Mouse (Mus musculus) forebrain, embryonic 11.5 days (tissue): ENCODE measurements at regions not wholly inside any gene's neighbourhood (a gene's known extent, or its start where the extent isn't known, plus 50 kb on each side); places are given as distances from the start of the nearest gene placed in this dataset.

Experiments
- ATAC-seq: fragments of 200-750 bp; cut with Nextera tagmentation; replicated peaks from 2 replicates; pipeline ENCODE4 v1.8.0; 2017; ENCODE audit warnings: moderate TSS enrichment; ENCODE audit not compliant: low FRiP score
- DNase-seq: peaks from one replicate; pipeline ENCODE4 v3.0.0-alpha.2; 2017; ENCODE audit warnings: low spot score
- H3K27ac ChIP-seq: fragments of 300-500 bp; sonication (generic); 2 replicates; pipeline ENCODE4 v1.5.1; 2014; ENCODE audit warnings: low read depth, low read length
- H3K27me3 ChIP-seq: fragments of 300-500 bp; sonication (generic); 2 replicates; pipeline ENCODE4 v1.6.1; 2014; ENCODE audit warnings: mild to moderate bottlenecking, low read length, mixed read lengths; ENCODE audit not compliant: control insufficient read depth, insufficient read depth
- H3K36me3 ChIP-seq: fragments of 300-500 bp; sonication (generic); 2 replicates; pipeline ENCODE4 v1.6.1; 2014; ENCODE audit warnings: mild to moderate bottlenecking, low read length, moderate library complexity, mixed read lengths; ENCODE audit not compliant: control insufficient read depth, insufficient read depth
- H3K4me1 ChIP-seq: fragments of 300-500 bp; sonication (generic); replicated peaks from 2 replicates; pipeline ENCODE4 v1.6.1; 2014; ENCODE audit warnings: low read length, mixed read lengths; ENCODE audit not compliant: control insufficient read depth, insufficient read depth
- H3K4me2 ChIP-seq: fragments of 300-500 bp; sonication (generic); 2 replicates; pipeline ENCODE4 v1.6.1; 2014; ENCODE audit warnings: low read depth, mild to moderate bottlenecking, low read length, moderate library complexity, mixed read lengths; ENCODE audit not compliant: severe bottlenecking
- H3K4me3 ChIP-seq: fragments of 300-500 bp; sonication (generic); 2 replicates; pipeline ENCODE4 v1.5.1; 2014; ENCODE audit warnings: low read depth, low read length
- H3K9ac ChIP-seq: fragments of 300-500 bp; sonication (generic); 2 replicates; pipeline ENCODE4 v1.6.1; 2014; ENCODE audit warnings: low read length
- H3K9me3 ChIP-seq: fragments of 300-500 bp; sonication (generic); 2 replicates; pipeline ENCODE4 v1.6.1; 2016; ENCODE audit warnings: low read length, mixed read lengths; ENCODE audit not compliant: control insufficient read depth
- WGBS: fragments of 180-500 bp; shearing (Covaris S2); extraction: QIAGEN DNeasy Blood & Tissue Kit; methylation state at CpG from one replicate; pipeline ENCODE4 v1.1.7; 2014; 5-methylcytosine and 5-hydroxymethylcytosine counted together

GRCm38 (mm10) chr14:25083847-25084246 is 375.1 kb upstream of the Zmiz1 start:
- H3K4me3 ChIP-seq, result no peak overlapping the region
- WGBS, result 90% methylated on average over 4 of the region's 4 CpGs
- DNase-seq, result no peak
- H3K9me3 ChIP-seq, result no peaks in the 10 kb centered on the region
- H3K27ac ChIP-seq, result no peak overlapping the region
- H3K9ac ChIP-seq, result no peak overlapping the region
- H3K4me1 ChIP-seq, result no peaks in the 10 kb centered on the region
- no peak for ATAC-seq
- H3K36me3 ChIP-seq, result no peaks in the 10 kb centered on the region
- no peak overlapping the region for H3K4me2 ChIP-seq
- no peaks in the 10 kb centered on the region for H3K27me3 ChIP-seq

DNA sequence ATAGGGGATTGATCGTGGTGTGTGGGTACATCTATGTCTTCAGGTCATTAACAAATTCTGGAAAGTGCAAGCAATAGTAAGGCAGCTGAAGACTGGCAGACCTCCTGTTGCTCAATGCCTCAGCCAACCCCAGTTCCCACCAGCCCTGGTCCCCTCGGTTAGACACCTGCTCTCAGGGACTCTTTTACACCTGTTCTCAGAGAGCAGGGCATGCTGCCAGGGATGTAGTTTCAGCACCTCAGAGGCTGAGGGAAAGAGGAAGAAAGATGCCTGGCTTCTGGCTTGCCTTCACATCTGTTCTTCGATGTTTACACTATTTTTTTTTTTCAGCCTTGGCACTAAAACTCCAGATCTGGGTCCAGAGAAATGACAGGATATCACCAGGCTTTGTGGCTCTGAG is 362.2 kb upstream of the Zmiz1 start:
- no peak overlapping the region for H3K9ac ChIP-seq
- WGBS, result 90% methylated on average over 3 of the region's 3 CpGs
- H3K27me3 ChIP-seq, result no peaks in the 10 kb centered on the region
- H3K4me1 ChIP-seq, result no peaks in the 10 kb centered on the region
- H3K9me3 ChIP-seq, result peaks cover 2% of the 10 kb centered on the region; the same call in 1 of the 2 replicates
- no peaks in the 10 kb centered on the region for H3K36me3 ChIP-seq
- ATAC-seq, result no peak
- no peak overlapping the region for H3K27ac ChIP-seq
- no peak overlapping the region for H3K4me2 ChIP-seq
- no peak for DNase-seq
- H3K4me3 ChIP-seq, result no peak overlapping the region

DNA sequence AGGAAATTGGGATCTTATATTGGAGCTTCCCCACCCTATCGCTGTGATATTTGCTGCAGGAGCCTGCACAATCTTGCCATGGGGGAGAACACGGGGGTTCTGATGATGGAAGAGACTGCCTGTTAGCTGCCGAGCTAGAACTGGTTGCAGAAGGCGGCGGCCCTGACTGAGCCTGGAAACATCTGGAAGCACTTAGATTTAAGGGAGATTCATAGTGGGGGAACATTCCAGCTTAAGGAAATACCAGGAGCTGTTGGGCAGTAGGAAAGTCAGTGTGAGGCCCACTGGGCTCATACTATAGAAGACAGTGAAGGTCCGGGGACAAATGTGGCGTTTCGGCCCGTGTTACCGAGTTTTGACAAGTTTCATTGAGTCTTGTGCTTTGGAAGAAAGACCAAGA is 353.6 kb upstream of the Zmiz1 start:
- H3K9me3 ChIP-seq, result no peaks in the 10 kb centered on the region
- no peak for ATAC-seq
- no peak overlapping the region for H3K4me3 ChIP-seq
- H3K27ac ChIP-seq, result no peak overlapping the region
- no peaks in the 10 kb centered on the region for H3K36me3 ChIP-seq
- 87% methylated on average over 10 of the region's 10 CpGs for WGBS
- no peak for DNase-seq
- no peaks in the 10 kb centered on the region for H3K27me3 ChIP-seq
- no peak overlapping the region for H3K4me2 ChIP-seq
- H3K4me1 ChIP-seq, result peaks cover 18% of the 10 kb centered on the region; the same call in 1 of the 2 replicates
- no peak overlapping the region for H3K9ac ChIP-seq

DNA sequence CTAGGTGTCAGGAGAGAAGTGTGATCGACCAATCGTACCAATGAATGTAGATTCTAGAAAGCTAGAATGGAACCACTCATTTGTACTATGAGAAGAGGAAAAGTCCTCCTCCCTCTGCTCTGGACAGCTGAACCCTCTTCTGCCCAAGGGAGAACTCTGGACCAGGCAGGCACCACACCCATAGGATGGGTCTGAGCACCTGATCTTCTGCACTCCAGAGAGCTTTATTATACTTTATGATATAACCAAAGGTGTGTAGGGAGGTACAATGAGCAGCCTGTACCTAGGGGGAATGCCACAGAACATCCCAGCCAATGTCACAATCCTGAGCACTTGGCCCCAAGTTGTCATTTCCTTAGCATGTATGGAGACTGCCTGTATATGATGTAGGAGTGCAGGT is 352.5 kb upstream of the Zmiz1 start:
- Histone ChIP-seq H3K9me3 (no peaks in the 10 kb centered on the region), H3K4me3 (no peak overlapping the region), H3K4me2 (no peak overlapping the region), H3K27ac (no peak overlapping the region), H3K4me1 (peaks cover 22% of the 10 kb centered on the region; the same call in 1 of the 2 replicates), H3K27me3 (no peaks in the 10 kb centered on the region), H3K36me3 (no peaks in the 10 kb centered on the region), H3K9ac (no peak overlapping the region)
- 96% methylated on average over 2 of the region's 2 CpGs for WGBS
- DNase-seq (no peak), ATAC-seq (no peak)

DNA sequence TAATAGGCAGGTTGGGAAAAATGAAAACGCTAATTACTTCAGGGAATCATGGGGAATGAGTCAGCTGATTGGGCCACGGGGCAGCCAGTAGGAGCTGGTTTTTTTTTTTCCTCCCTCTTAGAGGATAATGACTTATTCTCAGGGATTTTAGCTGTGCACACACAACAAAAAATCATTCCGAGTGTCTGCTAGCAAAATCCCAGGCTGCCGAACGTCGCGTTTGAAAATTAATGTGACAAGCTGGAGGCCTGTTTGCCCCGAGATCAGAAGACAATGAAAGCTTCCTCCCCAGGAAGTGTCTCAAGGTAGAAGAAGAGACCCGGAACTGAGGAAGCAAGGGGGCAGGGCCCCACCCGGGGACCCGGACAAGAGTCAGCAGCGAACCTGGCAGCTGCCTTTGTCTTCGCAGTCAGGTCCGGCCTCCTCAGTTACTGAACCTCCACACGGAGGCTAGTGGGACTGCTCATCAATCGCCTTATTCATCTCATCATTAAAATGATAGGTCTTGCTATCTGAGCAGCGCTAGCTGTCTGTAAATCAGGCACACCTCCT is 350.8 kb upstream of the Zmiz1 start:
- Histone ChIP-seq H3K9ac (peak overlapping the region; percentile 72), H3K4me2 (peak overlapping the region; percentile 38), H3K4me3 (no peak overlapping the region), H3K4me1 (peaks cover 24% of the 10 kb centered on the region; the same call in 1 of the 2 replicates), H3K27ac (peak overlapping the region; percentile 97), H3K9me3 (no peaks in the 10 kb centered on the region), H3K36me3 (no peaks in the 10 kb centered on the region), H3K27me3 (no peaks in the 10 kb centered on the region)
- DNase-seq (peak; percentile 76), ATAC-seq (peak; percentile 40)
- WGBS, result 9% methylated on average over 17 of the region's 17 CpGs

DNA sequence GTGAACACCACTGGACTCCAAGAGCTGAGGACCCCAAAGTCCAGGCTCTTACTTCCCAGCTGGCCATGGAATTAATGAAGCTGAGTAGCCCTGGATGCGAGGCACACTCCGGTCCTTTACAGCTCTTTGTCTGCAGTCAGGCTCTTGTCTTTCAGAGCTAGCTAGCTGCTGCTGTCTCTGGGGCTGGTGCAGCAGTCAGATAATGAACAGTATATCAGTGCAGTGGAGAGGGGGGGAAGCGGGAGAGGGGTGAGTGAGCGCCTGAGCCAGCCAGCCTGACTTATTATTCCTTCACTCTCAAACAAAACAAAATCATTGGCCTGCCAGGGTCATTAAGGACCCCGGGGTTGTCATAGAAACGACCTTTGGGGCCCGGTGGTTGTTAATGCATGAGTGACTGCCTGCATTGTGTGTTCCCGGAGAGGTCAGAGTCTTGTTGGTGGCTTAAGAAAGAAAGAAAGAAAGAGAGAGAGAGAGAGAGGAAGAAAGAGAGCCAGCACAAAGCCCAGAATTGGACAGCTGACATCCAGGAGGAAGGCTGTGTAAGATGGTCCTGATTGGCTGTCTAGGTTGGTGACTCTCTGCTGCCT is 350.2 kb upstream of the Zmiz1 start:
- peak overlapping the region; percentile 97 for H3K27ac ChIP-seq
- no peaks in the 10 kb centered on the region for H3K27me3 ChIP-seq
- no peaks in the 10 kb centered on the region for H3K36me3 ChIP-seq
- H3K9me3 ChIP-seq, result no peaks in the 10 kb centered on the region
- ATAC-seq (peak; percentile 96), DNase-seq (peak; percentile 92)
- 0% methylated on average over 8 of the region's 8 CpGs for WGBS
- peak overlapping the region; percentile 38 for H3K4me2 ChIP-seq
- H3K9ac ChIP-seq, result peak overlapping the region; percentile 72
- H3K4me3 ChIP-seq, result no peak overlapping the region
- peaks cover 24% of the 10 kb centered on the region; the same call in 1 of the 2 replicates for H3K4me1 ChIP-seq

GRCm38 (mm10) chr14:25109691-25110090 is 349.3 kb upstream of the Zmiz1 start:
- H3K4me3 ChIP-seq, result no peak overlapping the region
- 30% methylated on average over 1 of the region's 1 CpGs for WGBS
- ATAC-seq (no peak), DNase-seq (no peak)
- peak overlapping the region; percentile 97 for H3K27ac ChIP-seq
- H3K36me3 ChIP-seq, result no peaks in the 10 kb centered on the region
- H3K4me1 ChIP-seq, result peaks cover 25% of the 10 kb centered on the region; the same call in 1 of the 2 replicates
- no peaks in the 10 kb centered on the region for H3K27me3 ChIP-seq
- H3K4me2 ChIP-seq, result no peak overlapping the region
- no peak overlapping the region for H3K9ac ChIP-seq
- no peaks in the 10 kb centered on the region for H3K9me3 ChIP-seq

- Histone ChIP-seq H3K27me3 (no peaks in the 10 kb centered on the region), H3K27ac (no peak overlapping the region), H3K4me2 (no peak overlapping the region)
Measured at GRCm38 (mm10) chr14:25112832-25113231, 346.2 kb upstream of the Zmiz1 start.

DNA sequence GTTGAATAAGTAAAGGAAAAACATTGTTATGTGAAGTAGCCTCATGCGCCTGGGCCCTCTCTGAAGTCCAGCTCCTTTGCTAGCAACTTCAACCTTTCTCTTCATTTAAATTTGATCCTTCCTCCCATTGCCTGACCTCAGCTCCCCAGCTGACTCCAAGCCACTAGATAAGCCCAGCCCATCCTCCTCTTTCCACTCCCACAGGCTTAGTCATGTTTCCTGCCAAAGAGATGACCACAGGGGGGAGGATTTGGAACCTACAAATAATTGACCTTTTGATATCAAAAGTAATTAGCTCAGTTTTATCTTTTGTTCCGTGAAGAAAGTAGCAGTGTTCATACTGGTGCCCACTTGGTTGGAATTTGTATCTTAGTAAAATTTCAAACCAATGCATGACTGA is 345.7 kb upstream of the Zmiz1 start:
- 67% methylated on average over 2 of the region's 2 CpGs for WGBS
- H3K4me1 ChIP-seq, result peaks cover 28% of the 10 kb centered on the region
- no peak overlapping the region for H3K9ac ChIP-seq
- ATAC-seq (no peak), DNase-seq (no peak)
- H3K4me3 ChIP-seq, result no peak overlapping the region
- no peaks in the 10 kb centered on the region for H3K36me3 ChIP-seq
- H3K9me3 ChIP-seq, result no peaks in the 10 kb centered on the region
- no peaks in the 10 kb centered on the region for H3K27me3 ChIP-seq
- H3K4me2 ChIP-seq, result no peak overlapping the region
- no peak overlapping the region for H3K27ac ChIP-seq

More at GRCm38 (mm10) chr14:25112832-25113231, 346.2 kb upstream of the Zmiz1 start:
- DNase-seq (no peak), ATAC-seq (no peak)
- H3K9ac ChIP-seq, result no peak overlapping the region
- 80% methylated on average over 10 of the region's 10 CpGs for WGBS
- peaks cover 31% of the 10 kb centered on the region for H3K4me1 ChIP-seq
- no peaks in the 10 kb centered on the region for H3K36me3 ChIP-seq
- no peaks in the 10 kb centered on the region for H3K9me3 ChIP-seq
- no peak overlapping the region for H3K4me3 ChIP-seq
